Mouse (Mus musculus) cerebellum, adult (tissue): ENCODE data around the gene Cdc34.

Experiments
- ATAC-seq: cut with Nextera tagmentation; 2 replicates; pipeline ENCODE4 v1.9.2; 2017; ENCODE audit warnings: mild to moderate bottlenecking, moderate library complexity, mixed read lengths; ENCODE audit not compliant: insufficient number of reproducible peaks, low FRiP score, low TSS enrichment

Gene Cdc34

GRCm38 (mm10) chr10:79681591-79682245 lies at the start of gene Cdc34:
Gene Cdc34 (plus strand): TSS chr10:79682195.
- peak; percentile 85 for ATAC-seq

- ATAC-seq, result no peak
These were observed 48.8 kb upstream of the Cdc34 start for GRCm38 (mm10) chr10:79633006-79633777.

- no peak for ATAC-seq
These were observed 45.7 kb upstream of the Cdc34 start for GRCm38 (mm10) chr10:79636287-79636686.

- ATAC-seq, result peak; percentile 70
These were observed 44.6 kb upstream of the Cdc34 start, which contains the start of gene Shc2 for GRCm38 (mm10) chr10:79637128-79638110. Gene Shc2 (minus strand): TSS chr10:79637918.

GRCm38 (mm10) chr10:79638486-79639204 lies 43.4 kb upstream of the Cdc34 start:
- ATAC-seq, result 0 out of 2 replicates have a peak, but pooled peaks have one; percentile 9

GRCm38 (mm10) chr10:79645711-79646110 lies 36.3 kb upstream of the Cdc34 start, which contains the start of gene Odf3l2:
Gene Odf3l2 (minus strand): TSS chr10:79645738.
- no peak for ATAC-seq

GRCm38 (mm10) chr10:79649070-79649751 lies 32.8 kb upstream of the Cdc34 start:
- ATAC-seq, result peak; percentile 75

- ATAC-seq, result no peak
These were observed 29.2 kb upstream of the Cdc34 start for GRCm38 (mm10) chr10:79652789-79653188.

GRCm38 (mm10) chr10:79654946-79655395 lies 27.0 kb upstream of the Cdc34 start:
- no peak for ATAC-seq

- ATAC-seq, result no peak
These were observed 23.2 kb upstream of the Cdc34 start for GRCm38 (mm10) chr10:79658829-79659228.

GRCm38 (mm10) chr10:79660298-79660697 lies 21.7 kb upstream of the Cdc34 start:
- ATAC-seq, result no peak

GRCm38 (mm10) chr10:79661861-79662260 lies 20.1 kb upstream of the Cdc34 start:
- no peak for ATAC-seq

- ATAC-seq, result peak; percentile 22; the same call in 1 of the 2 replicates
These were observed 17.8 kb upstream of the Cdc34 start, which contains the start of gene Madcam1 for GRCm38 (mm10) chr10:79664131-79664665. Gene Madcam1 (plus strand): TSS chr10:79664559.

- no peak for ATAC-seq
These were observed 16.9 kb upstream of the Cdc34 start for GRCm38 (mm10) chr10:79665051-79665450.

GRCm38 (mm10) chr10:79666493-79666892 lies 15.5 kb upstream of the Cdc34 start:
- no peak for ATAC-seq

- ATAC-seq, result no peak
These were observed 13.9 kb upstream of the Cdc34 start for GRCm38 (mm10) chr10:79668076-79668475.

- ATAC-seq, result peak; percentile 73
These were observed 13.0 kb upstream of the Cdc34 start, which contains the start of gene Tpgs1 for GRCm38 (mm10) chr10:79668771-79669575. Gene Tpgs1 (plus strand): TSS chr10:79669369.

GRCm38 (mm10) chr10:79669576-79670057 lies 12.4 kb upstream of the Cdc34 start:
- ATAC-seq, result peak; percentile 36; the same call in 1 of the 2 replicates
